Mouse (Mus musculus) forebrain, embryonic 14.5 days (tissue): Measurements from ENCODE around the gene Gm20823. TPM values are rescaled to one million over a fixed set of nuclear protein-coding genes. Genes with fewer than 3 reads are reported as not detected.
"Not testable (repeated sequence)": the region's sequence is repeated elsewhere in the genome, so short reads cannot be mapped to it uniquely, and the experiment has no call there.

Source experiments
- ATAC-seq: fragments of 200-750 bp; cut with Nextera tagmentation; 2 replicates; pipeline ENCODE4 v1.8.0; 2017; ENCODE audit warnings: mild to moderate bottlenecking, moderate library complexity
- DNase-seq: peaks from one replicate; pipeline ENCODE4 v3.0.0-alpha.2; 2015; ENCODE audit warnings: low spot score
- H3K27ac ChIP-seq: fragments of 300-500 bp; sonication (generic); 2 replicates; pipeline ENCODE4 v1.5.1; 2014; ENCODE audit warnings: low read depth, mild to moderate bottlenecking, control low read depth, low read length, moderate library complexity
- H3K27me3 ChIP-seq: fragments of 300-500 bp; sonication (generic); replicated peaks from 2 replicates; pipeline ENCODE4 v1.6.1; 2014; ENCODE audit warnings: low read length, control low read depth, mixed read lengths; ENCODE audit not compliant: control insufficient read depth, insufficient read depth
- H3K36me3 ChIP-seq: fragments of 300-500 bp; sonication (generic); 2 replicates; pipeline ENCODE4 v1.6.1; 2014; ENCODE audit warnings: low read length, control low read depth; ENCODE audit not compliant: control insufficient read depth, insufficient read depth
- H3K4me1 ChIP-seq: fragments of 300-500 bp; sonication (generic); 2 replicates; pipeline ENCODE4 v1.6.1; 2014; ENCODE audit warnings: antibody characterized with exemption, low read length, control low read depth; ENCODE audit not compliant: control insufficient read depth, insufficient read depth
- H3K4me2 ChIP-seq: fragments of 300-500 bp; sonication (generic); 2 replicates; pipeline ENCODE4 v1.6.1; 2014; ENCODE audit warnings: mild to moderate bottlenecking, control low read depth, low read length
- H3K4me3 ChIP-seq: fragments of 300-500 bp; sonication (generic); 2 replicates; pipeline ENCODE4 v1.5.1; 2014; ENCODE audit warnings: low read depth, low read length, control low read depth
- H3K9ac ChIP-seq: fragments of 300-500 bp; sonication (generic); 2 replicates; pipeline ENCODE4 v1.6.1; 2014; ENCODE audit warnings: mild to moderate bottlenecking, low read length, control low read depth, moderate library complexity
- H3K9me3 ChIP-seq: fragments of 300-500 bp; sonication (generic); replicated peaks from 2 replicates; pipeline ENCODE4 v1.6.1; 2016; ENCODE audit warnings: low read length, control low read depth, mixed read lengths; ENCODE audit not compliant: control insufficient read depth
- WGBS: fragments of 180-500 bp; shearing (Covaris S2); extraction: QIAGEN DNeasy Blood & Tissue Kit; methylation state at CpG from one replicate; pipeline ENCODE4 v1.1.7; 2014; 5-methylcytosine and 5-hydroxymethylcytosine counted together
- polyA plus RNA-seq: library from polyadenylated mRNA; unstranded; fragments of >200 nt; fragmentation: Nextera tagmentation; extraction: Ambion mirVana; gene quantifications from 2 replicates; pipeline ENCODE4 v1.2.1, GENCODE M21; 2014

The Gm20823 gene
- polyA plus RNA-seq = not detected in 2 replicates

- not testable (repeated sequence) for ATAC-seq, H3K4me3 ChIP-seq, H3K36me3 ChIP-seq, H3K4me2 ChIP-seq, H3K9me3 ChIP-seq, DNase-seq, H3K4me1 ChIP-seq, H3K9ac ChIP-seq, H3K27ac ChIP-seq, H3K27me3 ChIP-seq
- no CpG with 5 or more reads among the region's 4 CpGs for WGBS
These were observed at the start of gene Gm20823 for GRCm38 (mm10) chrY:62464745-62465144. Gene Gm20823 (minus strand): TSS chrY:62464845.
